Mouse (Mus musculus) neural tube, embryonic 15.5 days (tissue): Measurements from ENCODE around the gene Umodl1. TPM values are rescaled to one million over a fixed set of nuclear protein-coding genes. Genes with fewer than 3 reads are reported as not detected.

ENCODE experiments used
- ATAC-seq: fragments of 200-750 bp; cut with Nextera tagmentation; 2 replicates; pipeline ENCODE4 v1.8.0; 2017; ENCODE audit warnings: mild to moderate bottlenecking, moderate TSS enrichment, moderate library complexity; ENCODE audit not compliant: low FRiP score
- H3K27ac ChIP-seq: fragments of 300-500 bp; sonication (generic); replicated peaks from 2 replicates; pipeline ENCODE4 v1.5.1; 2015; ENCODE audit warnings: mild to moderate bottlenecking, inconsistent platforms
- H3K27me3 ChIP-seq: fragments of 300-500 bp; sonication (generic); replicated peaks from 2 replicates; pipeline ENCODE4 v1.6.1; 2015; ENCODE audit warnings: inconsistent platforms
- H3K36me3 ChIP-seq: fragments of 300-500 bp; sonication (generic); 2 replicates; pipeline ENCODE4 v1.6.1; 2015; ENCODE audit warnings: inconsistent platforms
- H3K4me1 ChIP-seq: fragments of 300-500 bp; sonication (generic); 2 replicates; pipeline ENCODE4 v1.6.1; 2015; ENCODE audit warnings: inconsistent platforms
- H3K4me2 ChIP-seq: fragments of 300-500 bp; sonication (generic); 2 replicates; pipeline ENCODE4 v1.6.1; 2015; ENCODE audit warnings: inconsistent platforms, mild to moderate bottlenecking, moderate library complexity
- H3K4me3 ChIP-seq: fragments of 300-500 bp; sonication (generic); replicated peaks from 2 replicates; pipeline ENCODE4 v1.5.1; 2015; ENCODE audit warnings: mild to moderate bottlenecking, inconsistent platforms
- H3K9ac ChIP-seq: fragments of 300-500 bp; sonication (generic); replicated peaks from 2 replicates; pipeline ENCODE4 v1.6.1; 2015; ENCODE audit warnings: mild to moderate bottlenecking, inconsistent platforms
- H3K9me3 ChIP-seq: fragments of 300-500 bp; sonication (generic); replicated peaks from 2 replicates; pipeline ENCODE4 v1.6.1; 2016; ENCODE audit warnings: inconsistent platforms
- WGBS: fragments of 180-500 bp; shearing (Covaris S2); methylation state at CpG from one replicate; pipeline ENCODE4 v1.1.7; 2015; ENCODE audit warnings: mixed read lengths; 5-methylcytosine and 5-hydroxymethylcytosine counted together
- polyA plus RNA-seq: library from polyadenylated mRNA; unstranded; fragments of >200 nt; fragmentation: Nextera tagmentation; extraction: Ambion mirVana; gene quantifications from 2 replicates; pipeline ENCODE4 v1.2.1, GENCODE M21; 2015

Gene Umodl1
- polyA plus RNA-seq, 1 experiment from 2014 or later = 0.03 TPM

DNA sequence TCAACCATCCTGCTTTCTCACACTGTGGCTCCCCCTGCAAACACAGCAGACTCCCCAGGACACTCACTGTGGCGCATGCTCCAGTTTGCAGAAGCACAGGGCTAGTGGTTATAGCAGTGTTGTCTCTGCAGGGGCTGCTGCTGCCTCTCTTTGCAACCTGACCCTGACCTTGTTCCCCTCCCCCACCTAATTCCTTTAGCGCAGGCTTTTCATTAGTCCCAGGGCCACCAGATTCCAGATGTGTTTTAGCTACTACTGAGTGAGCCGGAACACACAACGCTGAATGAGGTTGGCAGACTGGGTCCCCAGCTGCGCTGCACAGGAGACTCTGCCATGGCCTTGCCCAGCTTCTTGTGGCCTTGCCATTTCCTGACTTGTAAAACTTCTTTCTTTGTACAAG is 46.5 kb downstream of the Umodl1 start:
- H3K4me1 ChIP-seq = peaks cover 4% of the 10 kb centered on the region; the same call in 1 of the 2 replicates
- no peaks in the 10 kb centered on the region for H3K36me3 ChIP-seq
- H3K4me2 ChIP-seq = no peak overlapping the region
- ATAC-seq = no peak
- no peak overlapping the region for H3K27ac ChIP-seq
- H3K9me3 ChIP-seq = no peaks in the 10 kb centered on the region
- H3K9ac ChIP-seq = no peak overlapping the region
- H3K4me3 ChIP-seq = no peak overlapping the region
- no peaks in the 10 kb centered on the region for H3K27me3 ChIP-seq
- 20% methylated on average over 5 of the region's 5 CpGs for WGBS

DNA sequence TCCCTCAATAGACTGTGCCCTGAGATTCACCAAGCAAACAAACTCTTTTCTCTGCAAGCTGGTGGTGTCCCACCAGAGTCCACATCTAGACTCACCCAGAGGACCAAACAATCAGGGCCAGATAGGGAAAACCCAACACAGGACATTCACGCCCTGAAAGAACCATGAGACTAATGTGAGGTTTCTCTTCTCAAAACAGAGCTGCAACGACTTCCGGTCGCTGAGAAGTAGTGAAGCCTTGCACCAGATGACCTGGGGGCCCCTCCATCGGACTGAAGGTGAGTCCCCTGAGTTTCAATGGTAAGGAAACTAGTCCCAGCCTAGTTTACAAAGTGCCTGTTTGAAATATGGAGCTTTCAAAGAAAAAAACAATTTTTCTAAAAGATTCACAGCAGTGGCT is 48.2 kb downstream of the Umodl1 start:
- WGBS = 88% methylated on average over 5 of the region's 5 CpGs
- Histone ChIP-seq H3K4me3 (no peak overlapping the region), H3K4me1 (peaks cover 4% of the 10 kb centered on the region; the same call in 1 of the 2 replicates), H3K27me3 (no peaks in the 10 kb centered on the region), H3K27ac (no peak overlapping the region), H3K9ac (no peak overlapping the region), H3K4me2 (no peak overlapping the region), H3K9me3 (no peaks in the 10 kb centered on the region), H3K36me3 (no peaks in the 10 kb centered on the region)
- ATAC-seq = no peak

DNA sequence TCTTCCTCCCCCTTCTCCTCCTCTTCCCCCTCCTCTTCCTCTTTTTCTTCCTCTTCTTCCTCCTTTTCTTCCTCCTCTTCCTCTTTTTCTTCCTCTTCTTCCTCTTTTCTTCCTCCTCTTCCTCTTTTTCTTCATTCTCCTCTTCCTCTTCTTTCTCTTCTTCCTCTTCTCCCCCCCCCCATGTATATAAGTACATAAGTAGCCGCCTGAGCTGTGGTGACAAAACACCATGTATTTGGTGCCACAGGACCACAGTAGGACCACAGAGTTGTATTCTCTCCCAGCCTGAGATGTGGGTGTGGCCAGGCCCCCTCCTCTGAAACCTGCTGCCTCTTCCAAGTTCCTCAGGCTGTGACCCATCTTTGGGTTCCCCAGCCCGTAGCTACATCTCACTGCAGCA is 50.8 kb downstream of the Umodl1 start:
- H3K9me3 ChIP-seq = no peaks in the 10 kb centered on the region
- H3K9ac ChIP-seq = no peak overlapping the region
- H3K4me3 ChIP-seq = no peak overlapping the region
- H3K36me3 ChIP-seq = no peaks in the 10 kb centered on the region
- H3K27ac ChIP-seq = no peak overlapping the region
- peaks cover 4% of the 10 kb centered on the region; the same call in 1 of the 2 replicates for H3K4me1 ChIP-seq
- WGBS = 83% methylated on average over 2 of the region's 2 CpGs
- no peak overlapping the region for H3K4me2 ChIP-seq
- ATAC-seq = no peak
- H3K27me3 ChIP-seq = no peaks in the 10 kb centered on the region

DNA sequence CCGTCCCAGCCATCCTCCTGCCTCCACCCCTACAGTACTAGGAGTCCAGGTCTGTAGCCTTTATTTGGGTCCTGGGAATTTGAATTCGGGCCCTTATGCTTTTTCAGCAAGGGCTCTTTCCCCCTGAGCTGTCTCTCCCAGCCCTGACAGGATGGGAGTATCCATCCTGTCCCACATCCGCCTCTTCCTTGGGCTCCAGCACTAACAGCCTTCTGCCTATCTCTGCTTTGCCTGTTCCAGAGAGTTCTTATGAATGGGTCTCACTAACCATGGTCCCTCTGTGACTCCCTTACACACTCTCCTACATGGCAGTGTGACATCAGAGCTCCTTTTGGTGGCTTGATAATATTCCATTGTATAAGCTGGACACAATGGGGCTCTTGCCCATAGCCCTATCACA is 52.9 kb downstream of the Umodl1 start:
- Histone ChIP-seq H3K4me2 (no peak overlapping the region), H3K4me3 (no peak overlapping the region), H3K27ac (no peak overlapping the region), H3K9me3 (no peaks in the 10 kb centered on the region), H3K36me3 (no peaks in the 10 kb centered on the region), H3K4me1 (0 out of 2 replicates have a peak, but pooled peaks cover 2% of the 10 kb centered on the region), H3K27me3 (no peaks in the 10 kb centered on the region), H3K9ac (no peak overlapping the region)
- 82% methylated on average over 3 of the region's 3 CpGs for WGBS
- no peak for ATAC-seq

DNA sequence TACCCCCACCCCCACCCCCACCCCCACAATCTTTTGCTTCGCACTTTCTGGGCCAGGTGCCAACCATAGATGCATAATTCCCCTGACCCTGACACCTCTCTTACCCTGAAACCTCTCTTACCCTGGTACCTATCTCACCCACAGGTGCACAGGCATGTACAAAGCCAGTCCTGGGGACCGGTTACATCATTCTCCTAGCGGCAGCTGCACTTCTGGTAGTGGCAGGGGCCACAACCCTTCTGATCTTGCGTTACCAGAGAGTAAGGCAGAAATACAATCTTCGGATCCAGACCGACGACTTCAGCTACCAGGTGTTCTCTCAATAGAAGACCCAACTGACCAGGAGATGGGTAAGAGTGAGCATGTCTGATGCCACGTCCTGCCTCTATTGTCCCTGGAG is 54.0 kb downstream of the Umodl1 start:
- Histone ChIP-seq H3K27me3 (no peaks in the 10 kb centered on the region), H3K4me3 (no peak overlapping the region), H3K4me1 (0 out of 2 replicates have a peak, but pooled peaks cover 2% of the 10 kb centered on the region), H3K27ac (no peak overlapping the region), H3K9ac (no peak overlapping the region), H3K4me2 (no peak overlapping the region), H3K9me3 (no peaks in the 10 kb centered on the region), H3K36me3 (no peaks in the 10 kb centered on the region)
- no peak for ATAC-seq
- WGBS = 89% methylated on average over 7 of the region's 8 CpGs

DNA sequence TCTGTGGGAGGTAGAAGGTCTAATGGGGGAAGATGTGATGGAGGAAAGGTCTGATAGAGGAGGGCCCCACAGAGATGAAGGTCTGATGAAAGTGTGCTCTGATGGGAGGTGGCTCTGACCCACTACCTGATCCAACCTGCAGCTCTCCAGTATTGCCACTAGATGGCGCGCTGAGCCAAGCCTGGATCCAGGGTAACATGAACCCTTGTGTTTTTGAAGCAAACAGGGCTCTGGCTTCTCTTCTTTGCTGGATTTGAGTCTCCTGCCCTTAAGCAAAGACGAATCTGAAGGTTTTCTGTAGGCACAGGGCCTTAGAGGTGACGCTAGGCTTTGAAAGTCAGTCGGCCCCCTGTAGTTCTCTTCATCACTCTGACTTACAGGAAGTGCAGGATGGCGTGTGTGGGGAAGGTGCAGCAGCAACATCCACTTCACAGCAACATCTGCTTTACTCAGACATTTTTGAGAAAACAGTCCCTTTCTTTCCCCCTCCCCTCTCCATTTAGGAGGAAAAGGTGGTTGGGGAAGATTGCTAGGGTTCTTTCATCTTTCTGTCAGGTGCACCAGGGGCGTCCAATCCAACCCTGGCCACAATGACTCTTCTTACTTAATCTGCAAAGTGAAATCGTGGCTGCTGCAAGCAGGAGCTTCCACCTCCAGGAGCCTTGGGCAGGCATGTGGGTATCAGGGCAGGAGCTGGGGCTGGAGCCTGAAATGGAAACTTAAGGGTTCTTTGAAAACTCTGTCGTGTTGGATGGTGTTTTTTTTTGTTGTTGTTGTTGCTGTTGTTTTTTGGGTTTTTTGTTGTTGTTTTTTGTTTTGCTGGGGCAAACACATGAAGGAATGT is 57.3 kb downstream of the Umodl1 start:
- H3K9me3 ChIP-seq = no peaks in the 10 kb centered on the region
- no peak overlapping the region for H3K9ac ChIP-seq
- 0 out of 2 replicates have a peak, but pooled peaks cover 2% of the 10 kb centered on the region for H3K4me1 ChIP-seq
- no peaks in the 10 kb centered on the region for H3K27me3 ChIP-seq
- 42% methylated on average over 9 of the region's 9 CpGs for WGBS
- ATAC-seq = no peak
- H3K4me3 ChIP-seq = no peak overlapping the region
- H3K4me2 ChIP-seq = no peak overlapping the region
- H3K36me3 ChIP-seq = no peaks in the 10 kb centered on the region
- H3K27ac ChIP-seq = no peak overlapping the region

DNA sequence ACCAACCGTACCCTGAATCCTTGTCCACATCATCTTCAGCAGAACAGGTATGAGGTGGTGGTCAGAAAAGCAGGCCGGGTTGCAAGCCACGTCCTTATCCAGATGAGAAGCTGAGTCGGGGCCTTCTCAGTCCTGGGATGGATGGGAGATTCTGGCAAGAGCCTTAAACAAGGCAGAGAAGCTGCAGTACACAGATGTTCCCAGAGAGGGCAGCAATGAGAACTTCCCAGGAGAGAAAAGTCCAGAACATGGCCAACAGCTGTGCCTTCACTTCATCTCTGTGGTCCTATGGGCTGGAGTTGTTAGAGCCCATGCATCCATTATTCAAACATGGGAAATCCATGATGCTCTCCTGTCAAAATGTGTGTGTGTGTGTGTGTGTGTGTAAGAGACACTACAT is 63.8 kb downstream of the Umodl1 start:
- H3K36me3 ChIP-seq = no peaks in the 10 kb centered on the region
- no peak overlapping the region for H3K4me3 ChIP-seq
- no peak overlapping the region for H3K27ac ChIP-seq
- no peak for ATAC-seq
- H3K9me3 ChIP-seq = no peaks in the 10 kb centered on the region
- no peaks in the 10 kb centered on the region for H3K4me1 ChIP-seq
- H3K9ac ChIP-seq = no peak overlapping the region
- H3K4me2 ChIP-seq = no peak overlapping the region
- no peaks in the 10 kb centered on the region for H3K27me3 ChIP-seq
- WGBS = 70% methylated on average over 4 of the region's 4 CpGs

DNA sequence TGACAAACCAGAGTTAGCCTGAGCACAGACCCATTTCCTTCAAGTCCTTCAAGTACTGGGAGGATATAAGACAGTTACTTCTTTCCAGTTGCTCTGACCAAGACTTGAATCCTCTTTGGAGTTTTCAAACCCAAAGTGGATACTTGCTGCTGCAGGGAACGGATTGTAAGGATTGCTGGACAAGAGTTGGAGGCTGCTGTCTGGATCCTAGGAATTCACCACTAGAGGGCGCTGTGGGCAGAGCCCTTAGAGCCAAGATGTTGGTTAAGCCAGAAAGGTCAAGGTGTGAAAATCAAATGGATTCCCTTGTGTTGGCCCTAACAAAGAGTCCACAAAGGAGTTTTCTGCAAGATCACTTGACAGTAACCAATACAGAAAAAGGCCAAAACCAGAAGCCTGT is 65.1 kb downstream of the Umodl1 start:
- no peaks in the 10 kb centered on the region for H3K9me3 ChIP-seq
- no peak overlapping the region for H3K27ac ChIP-seq
- H3K9ac ChIP-seq = no peak overlapping the region
- H3K4me1 ChIP-seq = no peaks in the 10 kb centered on the region
- ATAC-seq = no peak
- no peak overlapping the region for H3K4me2 ChIP-seq
- H3K36me3 ChIP-seq = no peaks in the 10 kb centered on the region
- no peak overlapping the region for H3K4me3 ChIP-seq
- H3K27me3 ChIP-seq = no peaks in the 10 kb centered on the region
- 10% methylated on average over 2 of the region's 2 CpGs for WGBS

DNA sequence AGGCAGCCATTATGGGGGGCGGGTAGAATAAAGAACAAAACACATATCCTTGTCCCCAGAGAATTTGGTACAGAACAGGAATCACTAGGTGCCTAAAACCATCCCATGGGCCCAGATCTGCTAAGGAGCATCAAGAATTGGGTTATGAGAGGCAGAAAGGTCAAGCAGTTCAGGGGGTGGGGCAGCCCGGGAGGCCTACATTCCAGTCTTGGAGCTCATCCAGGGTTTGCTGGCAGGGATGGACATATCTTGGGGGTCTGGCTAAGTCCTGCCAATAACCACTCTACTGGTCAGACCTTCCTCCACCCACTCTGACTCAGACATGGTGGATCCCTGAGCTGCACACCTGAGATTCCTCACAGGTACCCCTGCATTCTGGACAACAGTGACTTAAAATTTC is 65.6 kb downstream of the Umodl1 start:
- Histone ChIP-seq H3K4me1 (no peaks in the 10 kb centered on the region), H3K27ac (no peak overlapping the region), H3K36me3 (no peaks in the 10 kb centered on the region), H3K27me3 (no peaks in the 10 kb centered on the region), H3K4me3 (no peak overlapping the region), H3K9ac (no peak overlapping the region), H3K4me2 (no peak overlapping the region), H3K9me3 (no peaks in the 10 kb centered on the region)
- no peak for ATAC-seq
- 83% methylated on average over 2 of the region's 2 CpGs for WGBS

DNA sequence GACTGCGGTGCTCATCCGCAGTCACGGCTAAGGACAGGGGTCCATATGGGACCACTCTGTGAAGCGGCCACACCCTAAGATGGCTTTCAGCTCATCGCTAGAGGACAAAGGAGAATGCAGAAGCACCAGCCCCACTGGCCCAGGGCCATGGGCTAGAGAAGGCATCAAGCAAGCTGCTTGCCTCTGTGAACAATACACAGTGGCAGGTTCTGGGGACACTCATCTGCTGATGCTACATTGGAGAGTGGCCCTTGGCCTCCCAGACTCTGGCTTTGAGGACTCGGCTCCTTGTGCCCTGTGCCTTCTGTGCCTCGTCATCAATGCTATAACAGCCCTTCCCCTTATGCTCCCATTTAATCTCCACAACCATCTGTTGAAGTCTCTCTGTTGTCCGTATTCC is 66.8 kb downstream of the Umodl1 start:
- Histone ChIP-seq H3K9ac (no peak overlapping the region), H3K4me3 (no peak overlapping the region), H3K36me3 (no peaks in the 10 kb centered on the region), H3K4me2 (no peak overlapping the region), H3K27ac (no peak overlapping the region), H3K4me1 (no peaks in the 10 kb centered on the region), H3K27me3 (no peaks in the 10 kb centered on the region), H3K9me3 (no peaks in the 10 kb centered on the region)
- WGBS = 88% methylated on average over 8 of the region's 8 CpGs
- no peak for ATAC-seq

DNA sequence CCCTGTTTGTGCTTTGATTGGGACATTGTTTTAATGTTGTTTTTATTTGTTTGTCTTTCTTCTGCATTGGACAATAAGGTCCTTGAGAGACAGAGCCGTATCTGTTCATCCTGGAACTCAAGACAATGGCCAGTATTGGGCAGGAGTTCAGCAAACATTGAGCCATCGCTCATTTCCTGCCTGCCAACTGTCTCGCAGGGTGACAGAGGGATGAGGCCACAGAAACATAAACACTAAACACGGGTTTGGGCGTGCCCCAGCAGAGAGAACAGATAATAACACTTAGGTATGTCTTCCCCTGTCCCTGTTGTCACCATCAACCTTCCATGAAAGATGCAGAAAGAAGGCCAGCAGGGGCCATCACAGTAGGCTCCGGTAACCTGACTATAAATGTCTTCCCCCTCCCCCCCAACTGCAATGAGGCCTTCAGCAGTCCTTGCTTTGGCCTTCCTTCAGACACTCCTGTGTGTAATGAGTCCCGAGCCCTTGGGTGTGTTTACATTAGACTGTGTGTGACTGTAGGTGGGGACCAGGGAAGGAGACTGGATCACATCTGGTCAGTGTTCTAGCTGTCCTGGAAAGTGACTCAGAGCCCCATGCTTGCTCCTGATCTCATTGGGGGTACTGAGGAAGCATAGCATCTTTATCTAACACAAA is 69.8 kb downstream of the Umodl1 start:
- H3K4me2 ChIP-seq = no peak overlapping the region
- WGBS = 71% methylated on average over 7 of the region's 7 CpGs
- no peak overlapping the region for H3K4me3 ChIP-seq
- H3K27me3 ChIP-seq = no peaks in the 10 kb centered on the region
- no peaks in the 10 kb centered on the region for H3K9me3 ChIP-seq
- H3K36me3 ChIP-seq = no peaks in the 10 kb centered on the region
- H3K9ac ChIP-seq = no peak overlapping the region
- ATAC-seq = no peak
- H3K27ac ChIP-seq = no peak overlapping the region
- no peaks in the 10 kb centered on the region for H3K4me1 ChIP-seq

DNA sequence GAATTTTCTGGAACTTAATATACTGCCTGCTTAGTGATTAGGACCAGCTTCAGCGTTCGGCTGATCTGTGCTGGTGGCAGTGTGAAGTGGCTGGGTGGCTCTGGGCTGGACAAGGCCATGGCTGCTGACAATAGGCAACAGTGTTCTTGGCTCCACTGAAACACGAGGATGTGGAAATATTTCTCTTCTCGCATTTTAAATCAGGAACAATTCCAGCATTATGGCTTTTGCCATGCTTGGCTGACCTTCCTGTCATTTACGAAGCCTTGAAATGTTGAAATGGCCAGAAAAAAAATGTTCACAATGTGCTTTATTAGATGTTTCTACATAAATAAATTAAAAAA is 70.3 kb downstream of the Umodl1 start:
- WGBS = 71% methylated on average over 5 of the region's 5 CpGs
- no peak overlapping the region for H3K4me3 ChIP-seq
- H3K9ac ChIP-seq = no peak overlapping the region
- H3K27ac ChIP-seq = no peak overlapping the region
- ATAC-seq = no peak
- H3K9me3 ChIP-seq = no peaks in the 10 kb centered on the region
- H3K4me2 ChIP-seq = no peak overlapping the region
- no peaks in the 10 kb centered on the region for H3K4me1 ChIP-seq
- no peaks in the 10 kb centered on the region for H3K36me3 ChIP-seq
- H3K27me3 ChIP-seq = no peaks in the 10 kb centered on the region
